Mouse (Mus musculus) liver, adult 10 weeks (tissue): ENCODE data around the gene Tsacc. TPM values are rescaled to one million over a fixed set of nuclear protein-coding genes. Genes with fewer than 3 reads are reported as not detected.

Source experiments
- polyA plus RNA-seq: library from polyadenylated mRNA; stranded (reverse); fragments of 350-450 nt; fragmentation: Illumina TruSeq; extraction: RNeasy Lipid Tissue Mini Kit (QIAGEN cat#74804); gene quantifications from one replicate; pipeline ENCODE4 v1.2.3, GENCODE M21; 2014; ENCODE audit warnings: low read depth, low replicate concordance

Tsacc gene
- 4.3 TPM for polyA plus RNA-seq

DNA sequence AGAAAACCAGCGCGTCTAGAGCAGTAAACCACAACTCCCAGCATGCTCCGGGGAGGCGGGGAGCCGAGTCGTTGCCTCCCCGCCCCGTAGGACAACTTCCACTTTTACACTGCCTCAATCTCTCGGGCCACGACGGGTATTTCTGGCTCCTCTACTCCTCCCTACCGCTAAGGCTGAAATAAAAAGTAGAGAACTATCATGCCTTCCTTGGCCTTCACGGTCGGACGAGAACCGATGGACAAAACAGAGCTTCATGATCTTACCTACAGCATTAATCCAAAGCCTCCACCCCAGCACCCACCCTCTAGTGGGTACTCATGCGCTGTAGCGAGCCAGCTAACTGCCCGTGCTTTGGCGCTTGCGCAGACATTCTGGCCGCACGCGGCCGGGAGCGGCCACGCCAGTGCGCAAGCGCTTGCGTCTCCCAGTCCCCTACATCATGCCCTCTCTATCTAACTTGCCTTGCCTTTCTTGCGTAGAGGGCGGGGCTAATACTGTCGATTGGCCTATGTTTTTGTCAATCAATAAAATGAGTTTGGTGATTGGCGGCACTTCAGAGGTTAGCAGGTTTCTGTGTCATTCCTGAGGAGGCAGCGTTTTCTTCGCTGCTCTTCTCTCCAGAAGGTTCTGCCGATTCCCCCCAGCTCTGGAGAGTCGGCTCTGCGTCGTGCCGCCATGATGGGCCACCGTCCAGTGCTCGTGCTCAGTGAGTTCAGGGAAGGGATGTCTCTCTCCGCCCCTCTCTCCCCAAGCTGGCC lies at the start of gene Tsacc, which contains the start of gene Cct3:
Gene Tsacc (minus strand): TSS at position 439 of the 758 bp plus-strand sequence.
Gene Cct3 (plus strand): TSS at position 556 of the 758 bp plus-strand sequence.

DNA sequence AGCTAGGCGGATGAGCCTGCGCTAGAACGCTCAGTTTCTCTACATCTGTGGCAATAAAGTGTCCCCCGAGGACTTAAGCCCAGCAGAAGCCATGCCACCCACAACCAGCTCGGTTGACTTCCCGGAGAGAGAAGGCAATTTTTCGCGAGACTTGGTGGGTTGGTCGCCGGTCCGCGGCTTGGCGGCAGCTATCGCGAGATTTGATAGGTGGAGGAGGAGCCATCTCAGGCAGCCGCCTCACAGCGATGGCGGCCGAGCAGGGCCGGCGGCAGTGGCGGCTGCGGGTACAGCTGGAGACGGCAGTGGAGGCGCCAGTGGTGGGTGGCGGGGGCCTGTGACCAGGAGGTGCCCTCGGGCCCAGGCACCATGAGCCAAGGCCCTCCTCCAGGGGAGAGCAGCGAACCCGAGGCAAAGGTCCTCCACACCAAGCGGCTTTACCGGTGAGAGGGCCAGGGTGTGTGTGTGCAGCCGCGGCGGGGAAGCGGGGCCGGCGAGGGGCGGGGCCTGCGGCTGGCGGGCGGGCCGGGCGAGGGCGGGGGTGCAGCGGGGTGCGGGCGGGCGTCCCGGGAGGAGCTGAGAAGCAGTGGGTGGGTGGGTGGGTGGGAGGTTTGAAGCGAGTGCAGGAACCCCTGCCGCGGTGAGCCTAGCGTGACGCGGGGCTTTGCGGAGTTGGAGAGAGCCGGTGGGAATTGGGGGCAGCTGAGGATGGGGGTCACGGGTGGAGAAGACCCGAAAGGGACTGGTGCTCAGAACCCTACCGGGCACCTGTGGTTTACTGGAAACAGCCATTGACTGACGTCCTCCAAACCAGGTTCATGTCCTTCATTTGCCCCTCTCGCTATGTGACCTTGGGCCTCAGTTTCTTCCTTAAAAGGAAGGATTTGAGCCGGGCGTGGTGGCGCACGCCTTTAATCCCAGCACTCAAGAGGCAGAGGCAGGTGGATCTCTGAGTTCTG lies 39.5 kb upstream of the Tsacc start, which contains the start of the genes Tmem79 and Smg5:
Gene Tmem79 (minus strand): TSS at position 91 of the 956 bp plus-strand sequence.
Gene Smg5 (plus strand): TSS at position 203 of the 956 bp plus-strand sequence.

DNA sequence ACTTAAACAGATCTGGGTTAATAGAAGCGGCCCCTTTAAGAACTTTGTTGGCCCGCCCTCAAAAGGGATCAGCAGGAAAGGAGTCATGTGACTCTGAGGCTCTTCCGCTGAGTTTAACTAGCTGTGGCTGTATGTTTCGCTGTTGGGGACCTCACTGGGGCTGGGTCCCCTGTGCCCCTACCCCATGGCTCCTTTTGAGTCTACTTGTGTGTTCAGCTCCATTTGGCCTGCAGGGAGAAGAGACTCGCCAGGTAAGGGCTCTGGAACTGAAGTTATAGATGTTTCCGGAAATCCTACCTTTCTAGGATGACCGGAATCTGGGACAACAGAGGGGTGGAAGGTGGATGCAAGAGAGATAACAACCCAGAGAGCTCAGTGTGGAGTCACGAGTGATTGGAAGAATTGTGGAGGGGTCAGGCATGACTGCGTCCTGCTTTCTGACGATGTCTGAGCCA lies 28.2 kb upstream of the Tsacc start, which contains the start of gene Glmp:
Gene Glmp (plus strand): TSS at position 73 of the 455 bp plus-strand sequence.

GRCm38 (mm10) chr3:88287110-88287509 lies 9.7 kb downstream of the Tsacc start, which contains the start of gene Gm38392:
TSS of gene Gm38392 (minus strand) at chr3:88287210.

GRCm38 (mm10) chr3:88254268-88254926 lies 42.4 kb downstream of the Tsacc start, which contains the start of gene Rhbg:
TSS of gene Rhbg (minus strand) at chr3:88254709.

Other genes with a start within 250 kb of the Tsacc start
- 31.1 TPM for gene Naxe, start 238.5 kb downstream of the Tsacc start, polyA plus RNA-seq
- gene Ttc24, start 218.7 kb downstream of the Tsacc start, polyA plus RNA-seq: not detected
- gene Iqgap3, start 215.0 kb downstream of the Tsacc start, polyA plus RNA-seq: not detected
- 3.8 TPM for gene Mef2d, start 154.6 kb downstream of the Tsacc start, polyA plus RNA-seq
- gene Rhbg, start 42.3 kb downstream of the Tsacc start, polyA plus RNA-seq: 0.24 TPM
- gene Gm38392, start 9.8 kb downstream of the Tsacc start, polyA plus RNA-seq: 0.93 TPM
- 65.1 TPM for gene Cct3, start 117 bp upstream of the Tsacc start, polyA plus RNA-seq
- 8.8 TPM for gene Glmp, start 28.0 kb upstream of the Tsacc start, polyA plus RNA-seq
- gene Tmem79, start 39.1 kb upstream of the Tsacc start, polyA plus RNA-seq: 0.21 TPM
- 6.5 TPM for gene Smg5, start 39.3 kb upstream of the Tsacc start, polyA plus RNA-seq
- gene Paqr6, start 67.6 kb upstream of the Tsacc start, polyA plus RNA-seq: not detected
- 0.74 TPM for gene Bglap3, start 75.7 kb upstream of the Tsacc start, polyA plus RNA-seq
- gene Bglap2, start 81.7 kb upstream of the Tsacc start, polyA plus RNA-seq: not detected
- not detected for gene Bglap, start 87.5 kb upstream of the Tsacc start, polyA plus RNA-seq
- gene Pmf1, start 113.3 kb upstream of the Tsacc start, polyA plus RNA-seq: 5.1 TPM
- 17.7 TPM for gene Slc25a44, start 128.1 kb upstream of the Tsacc start, polyA plus RNA-seq
- gene Sema4a, start 164.2 kb upstream of the Tsacc start, polyA plus RNA-seq: 46.1 TPM
- gene Lmna, start 213.0 kb upstream of the Tsacc start, polyA plus RNA-seq: 2.5 TPM
- gene Mex3a, start 235.4 kb upstream of the Tsacc start, polyA plus RNA-seq: 0.05 TPM